Mouse (Mus musculus) ovary, postnatal 14 days (tissue): ENCODE measurements around the gene Smc6.

Source experiments
- DNase-seq: peaks from one replicate; pipeline ENCODE4 v3.0.0; 2022; ENCODE audit warnings: low spot score

Smc6 gene

DNA sequence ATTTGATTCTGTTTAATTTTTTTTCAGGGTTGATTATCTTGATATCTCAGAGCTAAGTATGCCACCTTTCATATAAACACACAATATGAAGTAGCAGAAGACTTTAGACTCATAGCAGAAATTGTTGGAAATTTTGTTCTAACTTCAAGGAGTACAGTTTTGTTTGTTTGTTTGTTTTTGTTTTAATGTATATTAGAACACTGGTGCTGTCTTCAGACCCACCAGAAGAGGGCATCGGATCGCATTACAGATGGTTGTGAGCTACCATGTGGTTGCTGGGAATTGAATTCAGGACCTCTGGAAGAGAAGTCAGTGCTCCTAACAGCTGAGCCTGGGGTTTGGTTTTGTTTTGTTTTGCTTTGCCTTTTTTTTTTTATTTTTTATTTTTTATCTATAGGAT, 20.7 kb downstream of the Smc6 start:
- no peak for DNase-seq

GRCm38 (mm10) chr12:11300858-11301257, 35.2 kb downstream of the Smc6 start:
- DNase-seq: no peak

GRCm38 (mm10) chr12:11306753-11307645, 41.3 kb downstream of the Smc6 start:
- DNase-seq: no peak

- DNase-seq: no peak
Measured at GRCm38 (mm10) chr12:11311106-11311505, 45.4 kb downstream of the Smc6 start.

- DNase-seq: no peak
Measured at GRCm38 (mm10) chr12:11313840-11314239, 48.2 kb downstream of the Smc6 start.

GRCm38 (mm10) chr12:11317671-11318070, 52.0 kb downstream of the Smc6 start:
- no peak for DNase-seq

GRCm38 (mm10) chr12:11324480-11324879, 58.8 kb downstream of the Smc6 start:
- no peak for DNase-seq

- no peak for DNase-seq
Measured at GRCm38 (mm10) chr12:11326483-11326882, 60.8 kb downstream of the Smc6 start.

- peak; percentile 32 for DNase-seq
Measured at GRCm38 (mm10) chr12:11336845-11337244, 71.2 kb downstream of the Smc6 start.

DNA sequence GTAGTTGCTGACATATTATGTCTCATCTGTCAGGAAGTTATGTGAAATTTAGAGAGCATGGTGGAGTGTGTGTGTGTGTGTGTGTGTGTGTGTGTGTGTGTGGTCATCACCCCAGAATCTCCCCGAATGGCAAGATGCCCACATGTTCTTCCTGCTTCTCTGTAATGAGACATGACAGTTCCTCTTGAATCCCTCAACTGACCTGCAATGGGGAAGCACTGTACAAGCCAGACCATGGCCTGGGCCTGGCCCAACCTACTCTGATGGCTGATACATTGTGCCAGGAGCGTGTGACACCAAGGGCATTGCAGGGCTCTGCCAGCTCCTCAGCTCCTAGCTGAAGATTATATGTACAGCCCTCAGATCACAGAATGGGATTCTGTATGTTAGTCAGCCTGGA, 72.6 kb downstream of the Smc6 start:
- no peak for DNase-seq

- DNase-seq: no peak
Measured at GRCm38 (mm10) chr12:11342020-11342600, 76.4 kb downstream of the Smc6 start.

- DNase-seq: no peak
Measured at GRCm38 (mm10) chr12:11345963-11346362, 80.3 kb downstream of the Smc6 start.

DNA sequence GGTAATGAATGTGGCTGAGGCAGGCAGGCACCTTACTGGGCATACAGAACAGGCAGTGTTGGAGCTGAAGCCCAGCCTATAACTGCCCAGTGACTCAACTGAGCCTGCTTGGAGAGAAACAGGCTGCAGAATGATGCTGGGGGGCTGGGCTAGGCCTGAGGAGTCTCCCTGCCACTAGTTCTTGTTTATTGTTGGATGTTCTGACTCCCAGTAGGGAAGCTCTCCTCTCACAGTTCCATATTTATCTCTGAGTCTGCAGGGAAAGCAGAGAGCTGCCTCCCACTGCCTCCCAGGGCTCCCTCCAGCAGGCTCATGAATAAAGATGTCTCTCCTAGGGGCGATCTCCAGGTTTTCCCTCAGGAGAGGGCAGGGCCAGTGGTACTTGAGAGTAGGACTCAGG, 82.7 kb downstream of the Smc6 start:
- no peak for DNase-seq

DNA sequence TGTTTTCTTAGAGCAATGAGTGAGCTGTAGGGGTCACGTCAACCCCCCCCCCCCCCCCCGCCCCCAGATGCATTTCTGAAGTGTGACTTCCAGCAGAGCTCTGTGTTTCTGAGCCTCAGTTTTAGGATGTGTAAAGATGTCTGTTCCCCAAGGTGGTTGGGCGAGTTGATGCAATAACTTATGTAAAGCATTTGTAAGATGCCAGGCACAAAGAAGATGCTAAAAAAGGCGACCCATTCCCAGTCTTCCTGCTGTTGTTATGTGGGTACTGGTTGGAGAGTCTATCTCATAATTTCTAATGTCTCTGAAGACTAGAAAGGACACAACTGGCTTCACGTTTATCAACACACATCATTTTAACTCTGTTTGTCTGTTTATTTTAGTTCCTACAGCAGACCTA, 84.2 kb downstream of the Smc6 start:
- DNase-seq: no peak

DNA sequence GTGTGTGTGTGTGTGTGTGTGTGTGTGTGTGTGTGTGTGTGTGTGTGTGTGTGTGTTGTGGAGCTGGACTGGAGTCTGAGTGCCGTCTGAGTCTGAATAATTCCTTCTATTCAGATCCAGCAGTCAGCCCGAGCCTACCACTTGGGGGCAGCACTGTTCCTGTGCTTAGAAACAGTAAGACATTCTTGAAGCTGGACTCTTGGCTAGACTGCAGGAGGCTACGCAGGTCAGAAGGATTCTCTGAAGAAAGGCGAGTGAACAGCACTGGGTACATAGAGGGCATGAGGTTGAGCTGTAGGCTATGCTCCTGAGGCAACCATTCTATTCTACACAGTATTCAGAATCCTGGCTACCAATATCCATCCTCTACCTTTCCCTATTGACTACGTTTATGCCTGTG, 85.2 kb downstream of the Smc6 start:
- DNase-seq: peak; percentile 61

DNA sequence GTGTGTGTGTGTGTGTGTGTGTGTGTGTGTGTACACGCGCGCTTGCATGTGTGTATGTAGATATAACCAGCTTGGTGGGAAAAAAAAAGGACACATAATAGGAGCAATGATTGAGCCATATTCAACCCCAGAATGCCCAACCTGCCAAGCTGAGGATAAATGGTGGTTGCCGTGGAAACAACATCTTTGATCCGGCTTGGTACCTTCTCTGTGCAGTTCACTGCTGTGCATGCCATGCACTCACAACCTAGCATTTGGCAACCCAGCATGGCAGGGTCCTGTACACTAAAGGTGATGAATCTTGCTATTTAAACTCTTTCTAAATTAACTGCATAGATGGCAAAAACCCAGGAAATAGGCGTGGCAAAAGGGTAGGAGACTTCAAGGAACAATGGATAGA, 96.7 kb downstream of the Smc6 start:
- no peak for DNase-seq

DNA sequence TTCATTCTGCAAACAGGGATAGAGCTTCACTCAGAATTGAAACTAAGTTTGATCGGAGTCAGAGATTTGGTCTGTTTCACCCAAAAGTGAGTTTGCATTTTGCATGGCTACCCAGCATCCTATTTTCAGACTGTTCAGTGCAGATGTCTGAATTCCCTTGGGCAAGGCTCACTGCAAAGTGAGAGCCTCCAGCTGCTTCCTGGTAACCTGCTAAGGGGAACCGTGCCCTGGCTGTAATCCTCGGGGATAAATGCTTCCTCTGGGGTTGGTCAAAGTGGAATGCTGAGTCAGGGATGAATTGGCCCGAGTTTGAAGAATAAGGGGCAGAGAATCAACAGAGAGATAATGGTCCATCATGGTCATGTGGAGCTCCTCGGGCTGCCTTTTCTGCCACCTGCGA, 99.2 kb downstream of the Smc6 start:
- no peak for DNase-seq

- no peak for DNase-seq
Measured at GRCm38 (mm10) chr12:11367099-11367765, 101.5 kb downstream of the Smc6 start.
